Mouse (Mus musculus): ENCODE results near the gene Spata25.

Gene Spata25

DNA sequence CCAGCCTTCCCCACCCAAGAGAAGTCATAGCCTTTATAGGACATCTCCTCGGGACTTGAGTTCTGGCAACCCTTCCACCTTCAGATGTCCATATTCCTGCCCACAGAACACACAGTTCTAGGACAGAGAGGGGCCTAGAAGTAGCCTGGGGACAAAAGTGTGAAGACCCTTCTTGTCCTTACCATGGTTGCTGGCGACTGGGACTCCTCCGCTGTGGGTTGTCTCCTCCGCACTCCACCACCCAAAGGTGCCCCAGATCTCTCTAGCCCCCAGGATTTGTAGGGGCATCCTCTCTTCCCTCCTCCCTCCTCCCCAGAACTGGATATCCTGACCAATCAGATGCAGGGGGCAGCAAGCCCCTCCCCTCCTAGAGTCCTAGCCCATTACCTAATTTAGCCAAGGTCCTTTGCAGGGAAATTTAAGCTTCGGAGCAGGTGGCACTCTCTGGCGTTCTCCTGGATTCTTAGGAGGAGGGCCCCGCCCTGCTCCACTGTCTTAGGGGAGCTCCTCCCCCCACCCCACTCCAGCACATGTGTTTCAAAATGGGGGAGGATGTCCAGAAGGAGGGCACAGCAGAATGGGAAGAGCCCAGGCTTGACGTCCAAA, 48.8 kb downstream of the Spata25 start, which contains the start of gene Tnnc2:
Gene Tnnc2, minus strand, starts transcription at position 487 of the 606 bp plus-strand sequence.
- no peak for DNase-seq

DNA sequence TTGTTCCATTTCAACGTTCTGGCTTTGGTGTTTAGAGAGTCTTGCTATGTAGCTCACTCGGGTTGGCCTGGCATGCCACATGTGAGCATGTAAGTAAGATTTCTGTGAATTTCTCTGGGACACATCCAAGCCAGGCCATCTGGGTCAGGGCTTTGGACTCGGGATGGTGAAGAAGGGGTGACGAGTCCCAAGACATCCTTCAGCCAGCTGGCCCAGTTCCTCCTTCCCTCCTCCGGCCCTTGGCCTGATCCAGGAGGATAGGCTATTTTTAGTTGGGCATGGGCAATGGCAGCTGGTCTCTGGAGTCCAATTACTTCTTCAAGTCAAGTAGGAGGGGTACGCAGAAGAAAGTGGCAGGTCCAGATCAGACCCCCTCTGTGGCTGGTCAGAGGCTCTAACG, 49.5 kb downstream of the Spata25 start:
- no peak for DNase-seq

DNA sequence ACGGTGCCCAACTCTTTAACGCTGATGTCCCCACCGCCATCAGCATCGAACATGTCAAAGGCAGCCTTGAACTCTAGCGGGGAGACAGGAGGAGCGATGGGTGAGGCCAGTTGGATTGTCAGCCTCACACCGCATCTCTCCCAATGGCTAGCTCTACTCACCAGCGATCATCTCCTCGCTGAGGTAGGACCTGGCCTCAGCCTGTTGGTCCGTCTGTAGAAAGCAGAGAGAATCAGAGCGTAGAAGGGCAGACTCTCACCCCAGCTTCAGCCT, 50.4 kb downstream of the Spata25 start:
- no peak for DNase-seq

DNA sequence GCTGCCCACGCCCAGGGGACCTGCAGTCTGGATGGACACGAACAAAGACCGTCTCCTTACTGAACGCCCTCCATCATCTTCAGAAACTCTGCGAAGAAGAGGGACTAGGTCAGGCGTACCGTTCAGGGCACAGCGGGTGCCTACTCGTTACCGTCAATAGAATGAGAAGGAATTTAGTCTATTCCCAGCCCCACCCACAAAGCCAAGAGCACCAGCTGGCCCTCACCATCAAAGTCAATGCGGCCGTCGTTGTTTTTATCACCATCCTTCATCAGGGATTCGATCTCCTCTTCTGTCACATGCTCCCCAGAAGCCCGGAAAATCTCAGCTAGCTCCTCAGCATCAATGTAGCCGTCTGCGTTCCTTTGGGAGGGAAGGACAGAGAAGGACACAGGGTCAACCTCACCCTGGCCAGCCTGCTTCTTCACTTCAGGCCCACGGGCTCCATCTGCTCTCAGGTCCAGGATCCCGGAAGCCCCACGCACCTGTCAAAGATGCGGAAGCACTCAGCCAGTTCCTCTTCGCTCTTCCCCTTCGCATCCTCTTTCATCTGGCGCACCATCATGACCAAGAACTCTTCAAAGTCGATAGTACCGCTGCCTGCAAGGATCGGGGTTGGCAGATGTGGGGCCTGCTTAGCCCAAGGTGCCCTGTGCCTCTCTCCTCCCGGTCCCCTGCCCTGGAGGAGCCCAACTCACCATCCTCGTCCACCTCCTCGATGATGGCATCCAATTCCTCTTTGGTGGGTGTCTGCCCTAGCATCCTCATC, 50.9 kb downstream of the Spata25 start:
- no peak for DNase-seq

DNA sequence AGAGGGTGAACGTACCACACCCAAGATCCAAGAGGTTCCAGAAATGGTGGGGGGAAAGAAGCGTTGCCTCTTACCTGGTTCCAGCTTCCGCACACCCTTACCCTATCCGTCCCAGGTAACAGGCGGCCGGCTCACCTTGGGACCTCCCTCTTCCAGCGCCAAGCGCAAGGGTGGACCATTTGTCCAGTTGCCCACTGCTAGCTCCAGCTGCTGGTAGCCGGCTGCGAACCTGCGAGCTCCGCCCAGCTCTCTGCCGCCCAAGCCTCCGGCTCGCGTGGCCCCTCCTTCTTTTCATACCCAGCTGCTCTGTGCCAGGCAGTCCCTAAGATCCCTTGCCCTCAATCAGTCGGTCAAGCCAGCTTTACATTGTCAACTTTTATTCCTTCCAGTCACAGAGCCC, 51.5 kb downstream of the Spata25 start:
- DNase-seq = no peak

Measured in lung, postnatal 4 days (tissue).